Mouse (Mus musculus): Measurements from ENCODE around the gene Trak1. TPM values are rescaled to one million over a fixed set of nuclear protein-coding genes. Genes with fewer than 3 reads are reported as not detected.
A peak's percentile ranks its signal among the peaks of the same experiment; 100 is the strongest.

Gene Trak1
- polyA plus RNA-seq, 1 experiment from 2014 or later, result 53.6 TPM

DNA sequence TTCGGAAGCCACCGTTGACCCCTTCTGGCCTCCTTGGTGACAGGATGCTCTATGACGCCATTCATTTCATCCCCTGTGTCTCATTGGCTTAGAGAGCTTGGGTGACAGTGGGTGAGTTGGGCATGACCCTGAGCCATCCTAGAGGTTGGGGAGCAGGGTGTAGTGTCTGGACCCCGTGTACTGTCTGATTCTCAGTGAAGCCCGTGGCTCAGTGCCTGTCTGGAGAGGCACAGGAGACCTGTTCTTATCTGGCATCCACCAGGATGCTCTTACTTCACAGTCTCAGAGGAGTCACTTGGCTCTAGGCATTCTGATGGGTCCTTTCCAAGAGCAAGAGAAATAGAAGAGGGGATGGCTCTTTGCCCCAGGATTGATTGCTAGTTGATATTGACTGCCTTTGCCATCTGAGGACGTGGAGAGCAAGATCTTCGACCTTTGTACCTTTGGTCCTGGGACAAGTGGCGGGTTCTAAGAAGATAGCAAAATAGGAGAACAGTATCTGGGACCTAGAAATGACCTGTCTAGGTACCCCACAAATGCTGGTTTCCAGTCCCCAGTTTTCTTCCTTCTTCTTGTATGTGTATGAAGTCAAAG is 107.9 kb downstream of the Trak1 start:
- WGBS, result 97% methylated on average over 8 of the region's 8 CpGs
- Histone ChIP-seq H3K27me3 (ENCODE audit: control insufficient read depth, insufficient read depth, low read length) (no peaks in the 10 kb centered on the region), H3K27ac (replicated peaks; ENCODE audit: low read depth, low read length) (no peak overlapping the region), H3K36me3 (ENCODE audit: control insufficient read depth, insufficient read depth, low read length) (no peaks in the 10 kb centered on the region), H3K4me3 (replicated peaks; ENCODE audit: low read depth, low read length) (no peak overlapping the region), H3K9me3 (ENCODE audit: control insufficient read depth, low read length) (no peaks in the 10 kb centered on the region), H3K4me1 (ENCODE audit: control insufficient read depth, insufficient read depth, low read length) (peaks cover 14% of the 10 kb centered on the region), H3K4me2 (ENCODE audit: low read length) (peak overlapping the region; percentile 65; the same call in 1 of the 2 replicates), H3K9ac (replicated peaks; ENCODE audit: low read length) (no peak overlapping the region)
- DNase-seq (no peak), ATAC-seq (ENCODE audit: low FRiP score, low TSS enrichment) (no peak)

GRCm38 (mm10) chr9:121405792-121406191 is 108.5 kb downstream of the Trak1 start:
- H3K4me2 ChIP-seq (ENCODE audit: low read length), result no peak overlapping the region
- ATAC-seq (ENCODE audit: low FRiP score, low TSS enrichment), result no peak
- DNase-seq, result no peak

DNA sequence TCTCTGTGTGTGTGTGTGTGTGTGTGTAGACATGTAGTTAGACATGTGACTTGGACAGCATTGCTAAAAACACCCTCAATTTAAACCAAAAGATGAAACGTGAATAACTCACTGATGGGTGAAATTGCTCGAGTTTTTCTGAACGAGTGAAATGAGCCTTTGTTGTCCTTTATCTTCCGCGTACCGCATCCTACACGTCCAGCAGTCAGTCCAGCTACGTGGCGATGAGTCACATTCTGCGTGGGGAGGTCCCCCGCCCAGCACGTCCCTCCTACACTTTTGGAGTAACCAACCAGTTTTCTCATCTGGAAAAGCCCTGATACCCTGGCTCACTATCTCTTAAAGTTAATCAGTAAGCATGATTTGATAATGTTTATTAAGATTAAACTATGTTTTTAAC is 116.9 kb downstream of the Trak1 start:
- no peak overlapping the region for H3K4me3 ChIP-seq (replicated peaks; ENCODE audit: low read depth, low read length)
- H3K9me3 ChIP-seq (ENCODE audit: control insufficient read depth, low read length), result no peaks in the 10 kb centered on the region
- no peaks in the 10 kb centered on the region for H3K27me3 ChIP-seq (ENCODE audit: control insufficient read depth, insufficient read depth, low read length)
- no peak overlapping the region for H3K4me2 ChIP-seq (ENCODE audit: low read length)
- WGBS, result 91% methylated on average over 12 of the region's 12 CpGs
- ATAC-seq (ENCODE audit: low FRiP score, low TSS enrichment) (no peak), DNase-seq (no peak)
- no peaks in the 10 kb centered on the region for H3K4me1 ChIP-seq (ENCODE audit: control insufficient read depth, insufficient read depth, low read length)
- H3K36me3 ChIP-seq (ENCODE audit: control insufficient read depth, insufficient read depth, low read length), result peaks cover 8% of the 10 kb centered on the region; the same call in 1 of the 2 replicates
- no peak overlapping the region for H3K9ac ChIP-seq (replicated peaks; ENCODE audit: low read length)
- no peak overlapping the region for H3K27ac ChIP-seq (replicated peaks; ENCODE audit: low read depth, low read length)

More at GRCm38 (mm10) chr9:121405792-121406191, 108.5 kb downstream of the Trak1 start:
- peaks cover 14% of the 10 kb centered on the region for H3K4me1 ChIP-seq (ENCODE audit: control insufficient read depth, insufficient read depth, low read length)
- 97% methylated on average over 4 of the region's 4 CpGs for WGBS
- no peaks in the 10 kb centered on the region for H3K9me3 ChIP-seq (ENCODE audit: control insufficient read depth, low read length)
- H3K4me3 ChIP-seq (replicated peaks; ENCODE audit: low read depth, low read length), result no peak overlapping the region
- no peaks in the 10 kb centered on the region for H3K36me3 ChIP-seq (ENCODE audit: control insufficient read depth, insufficient read depth, low read length)
- no peak overlapping the region for H3K27ac ChIP-seq (replicated peaks; ENCODE audit: low read depth, low read length)
- H3K27me3 ChIP-seq (ENCODE audit: control insufficient read depth, insufficient read depth, low read length), result no peaks in the 10 kb centered on the region
- no peak overlapping the region for H3K9ac ChIP-seq (replicated peaks; ENCODE audit: low read length)

DNA sequence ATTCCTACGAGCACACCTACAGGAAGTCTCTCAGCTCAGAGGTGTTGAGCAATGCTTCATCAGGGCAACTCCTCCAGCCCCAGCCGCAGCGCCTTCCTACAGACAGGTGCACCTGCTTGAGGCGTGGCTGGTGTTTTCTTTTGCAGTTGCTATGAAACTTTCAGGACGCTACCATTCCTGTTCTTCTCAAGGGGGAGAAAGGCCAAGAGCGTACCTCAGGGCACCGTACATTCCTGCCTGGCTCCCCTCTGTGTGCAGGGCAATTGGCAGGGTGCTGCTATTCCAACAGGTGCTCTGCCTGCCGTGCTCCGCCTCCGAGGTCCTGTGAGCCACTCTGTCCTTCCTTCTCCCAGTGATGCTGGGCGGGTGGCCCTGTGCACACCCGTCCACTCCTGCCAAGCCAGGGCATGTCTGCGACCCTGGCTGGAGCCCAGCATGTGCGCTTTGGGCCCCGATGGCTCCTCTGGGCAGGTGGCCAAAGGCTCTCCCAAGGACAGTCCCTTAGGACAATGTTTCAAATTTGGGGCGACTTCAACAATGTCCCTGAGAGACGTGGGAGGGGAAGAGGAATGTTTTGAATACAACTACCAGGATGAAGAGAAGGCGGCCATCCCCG is 118.4 kb downstream of the Trak1 start:
- 88% methylated on average over 19 of the region's 19 CpGs for WGBS
- H3K4me2 ChIP-seq (ENCODE audit: low read length), result no peak overlapping the region
- H3K27ac ChIP-seq (replicated peaks; ENCODE audit: low read depth, low read length), result no peak overlapping the region
- no peak overlapping the region for H3K9ac ChIP-seq (replicated peaks; ENCODE audit: low read length)
- DNase-seq (no peak), ATAC-seq (ENCODE audit: low FRiP score, low TSS enrichment) (no peak)
- no peaks in the 10 kb centered on the region for H3K27me3 ChIP-seq (ENCODE audit: control insufficient read depth, insufficient read depth, low read length)
- H3K4me1 ChIP-seq (ENCODE audit: control insufficient read depth, insufficient read depth, low read length), result no peaks in the 10 kb centered on the region
- H3K4me3 ChIP-seq (replicated peaks; ENCODE audit: low read depth, low read length), result no peak overlapping the region
- no peaks in the 10 kb centered on the region for H3K9me3 ChIP-seq (ENCODE audit: control insufficient read depth, low read length)
- H3K36me3 ChIP-seq (ENCODE audit: control insufficient read depth, insufficient read depth, low read length), result peaks cover 8% of the 10 kb centered on the region; the same call in 1 of the 2 replicates

DNA sequence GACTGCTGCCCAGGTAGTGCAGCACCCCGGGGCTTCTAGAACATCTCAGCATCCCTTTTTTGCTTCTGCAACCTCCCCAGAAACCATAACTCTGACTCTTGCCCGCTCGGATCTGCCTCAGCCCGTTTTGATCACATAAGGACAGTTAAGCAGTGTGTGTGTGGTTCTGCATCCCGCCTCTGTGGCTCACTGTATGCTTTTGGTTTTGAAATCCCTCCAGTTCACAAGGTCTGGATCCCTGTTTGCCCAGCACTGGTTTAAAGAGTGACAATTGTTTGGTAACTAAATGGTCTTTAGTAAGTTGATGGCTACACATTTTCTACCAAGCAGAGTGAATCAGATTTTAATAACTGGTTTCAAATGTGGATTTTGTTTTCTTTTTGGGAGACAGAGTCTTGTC is 119.2 kb downstream of the Trak1 start:
- Histone ChIP-seq H3K9me3 (ENCODE audit: control insufficient read depth, low read length) (no peaks in the 10 kb centered on the region), H3K9ac (replicated peaks; ENCODE audit: low read length) (no peak overlapping the region), H3K4me3 (replicated peaks; ENCODE audit: low read depth, low read length) (no peak overlapping the region), H3K27ac (replicated peaks; ENCODE audit: low read depth, low read length) (no peak overlapping the region), H3K27me3 (ENCODE audit: control insufficient read depth, insufficient read depth, low read length) (no peaks in the 10 kb centered on the region), H3K4me2 (ENCODE audit: low read length) (no peak overlapping the region), H3K36me3 (ENCODE audit: control insufficient read depth, insufficient read depth, low read length) (peaks cover 8% of the 10 kb centered on the region; the same call in 1 of the 2 replicates), H3K4me1 (ENCODE audit: control insufficient read depth, insufficient read depth, low read length) (no peaks in the 10 kb centered on the region)
- WGBS, result 95% methylated on average over 5 of the region's 5 CpGs
- ATAC-seq (ENCODE audit: low FRiP score, low TSS enrichment), result no peak
- no peak for DNase-seq

DNA sequence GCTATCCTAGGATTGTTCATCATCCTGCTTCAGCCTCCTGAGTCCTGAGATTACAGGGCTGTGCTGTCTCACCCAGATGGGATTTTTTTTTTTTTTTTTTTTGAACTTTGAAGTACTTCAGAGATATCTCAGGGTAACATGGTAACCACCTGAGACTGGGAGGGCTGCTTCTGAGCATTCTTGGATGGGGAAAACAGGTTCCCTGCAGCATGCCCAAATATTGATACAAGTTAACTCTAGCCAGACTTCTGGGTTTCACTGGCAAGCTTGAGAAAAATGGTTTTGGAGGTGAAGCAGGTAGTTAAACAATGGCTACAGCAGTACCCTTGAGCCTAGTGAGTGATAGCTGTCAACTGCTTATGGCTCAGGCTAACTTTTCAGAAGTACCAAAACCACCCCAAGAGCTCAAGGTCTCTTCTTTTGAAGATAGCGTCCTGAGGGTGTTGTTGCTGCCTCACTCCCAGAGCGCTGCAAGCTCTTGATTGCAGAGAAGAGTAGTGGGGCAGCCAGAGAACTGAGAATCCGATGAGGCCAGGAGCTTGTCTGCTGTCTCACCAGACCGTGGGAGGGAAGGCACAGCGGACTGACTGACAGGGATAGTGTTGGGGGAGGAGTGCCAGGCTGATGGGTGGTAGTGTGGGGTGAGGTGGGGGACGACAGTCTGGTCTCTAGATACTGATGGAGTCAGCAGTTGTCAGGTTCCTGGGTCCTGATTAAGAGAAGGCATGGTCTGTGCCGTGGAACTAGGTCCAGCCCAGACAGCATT is 119.8 kb downstream of the Trak1 start:
- Histone ChIP-seq H3K27ac (replicated peaks; ENCODE audit: low read depth, low read length) (no peak overlapping the region), H3K9ac (replicated peaks; ENCODE audit: low read length) (no peak overlapping the region), H3K4me2 (ENCODE audit: low read length) (no peak overlapping the region), H3K4me3 (replicated peaks; ENCODE audit: low read depth, low read length) (no peak overlapping the region), H3K4me1 (ENCODE audit: control insufficient read depth, insufficient read depth, low read length) (no peaks in the 10 kb centered on the region), H3K9me3 (ENCODE audit: control insufficient read depth, low read length) (no peaks in the 10 kb centered on the region), H3K36me3 (ENCODE audit: control insufficient read depth, insufficient read depth, low read length) (peaks cover 8% of the 10 kb centered on the region; the same call in 1 of the 2 replicates), H3K27me3 (ENCODE audit: control insufficient read depth, insufficient read depth, low read length) (no peaks in the 10 kb centered on the region)
- ATAC-seq (ENCODE audit: low FRiP score, low TSS enrichment), result no peak
- WGBS, result 86% methylated on average over 7 of the region's 7 CpGs
- DNase-seq, result no peak

DNA sequence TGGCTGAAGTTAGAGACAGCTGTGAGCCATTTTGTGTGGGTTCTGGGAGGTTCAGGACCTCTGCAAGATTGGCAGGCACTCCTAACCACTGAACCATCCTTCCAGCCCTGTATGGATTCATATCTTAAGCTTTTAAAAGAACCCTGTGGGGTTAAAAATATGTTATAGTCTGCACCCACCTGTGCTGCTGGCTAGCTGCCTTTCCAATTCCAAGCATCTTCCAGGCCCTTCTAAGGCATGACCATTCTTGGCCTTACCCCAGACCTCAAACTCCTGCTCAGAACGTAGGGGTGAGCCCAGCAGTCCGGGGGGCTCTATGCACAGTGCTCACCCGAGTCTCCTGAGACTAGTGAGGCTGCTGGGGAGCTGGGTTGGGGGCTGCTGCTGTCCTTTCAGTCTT is 121.7 kb downstream of the Trak1 start:
- 0 out of 2 replicates have a peak, but pooled peaks cover 5% of the 10 kb centered on the region for H3K36me3 ChIP-seq (ENCODE audit: control insufficient read depth, insufficient read depth, low read length)
- DNase-seq (no peak), ATAC-seq (ENCODE audit: low FRiP score, low TSS enrichment) (no peak)
- no peaks in the 10 kb centered on the region for H3K9me3 ChIP-seq (ENCODE audit: control insufficient read depth, low read length)
- no peak overlapping the region for H3K4me2 ChIP-seq (ENCODE audit: low read length)
- no peak overlapping the region for H3K4me3 ChIP-seq (replicated peaks; ENCODE audit: low read depth, low read length)
- no peaks in the 10 kb centered on the region for H3K4me1 ChIP-seq (ENCODE audit: control insufficient read depth, insufficient read depth, low read length)
- no peak overlapping the region for H3K27ac ChIP-seq (replicated peaks; ENCODE audit: low read depth, low read length)
- H3K9ac ChIP-seq (replicated peaks; ENCODE audit: low read length), result no peak overlapping the region
- 83% methylated on average over 3 of the region's 3 CpGs for WGBS
- H3K27me3 ChIP-seq (ENCODE audit: control insufficient read depth, insufficient read depth, low read length), result no peaks in the 10 kb centered on the region

- Histone ChIP-seq H3K27me3 (ENCODE audit: control insufficient read depth, insufficient read depth, low read length) (no peaks in the 10 kb centered on the region), H3K4me2 (ENCODE audit: low read length) (no peak overlapping the region), H3K4me1 (ENCODE audit: control insufficient read depth, insufficient read depth, low read length) (no peaks in the 10 kb centered on the region), H3K9ac (replicated peaks; ENCODE audit: low read length) (no peak overlapping the region), H3K9me3 (ENCODE audit: control insufficient read depth, low read length) (no peaks in the 10 kb centered on the region), H3K27ac (replicated peaks; ENCODE audit: low read depth, low read length) (no peak overlapping the region), H3K36me3 (ENCODE audit: control insufficient read depth, insufficient read depth, low read length) (0 out of 2 replicates have a peak, but pooled peaks cover 5% of the 10 kb centered on the region), H3K4me3 (replicated peaks; ENCODE audit: low read depth, low read length) (no peak overlapping the region)
- 87% methylated on average over 7 of the region's 7 CpGs for WGBS
- ATAC-seq (ENCODE audit: low FRiP score, low TSS enrichment) (no peak), DNase-seq (no peak)
These were observed 122.3 kb downstream of the Trak1 start for GRCm38 (mm10) chr9:121419573-121419972.
